ENCODE assay signal across 16 mouse cellular contexts in genomic region chr5:139799041-139799440, GRCm38 (mm10). TPM values are rescaled to one million over a fixed set of nuclear protein-coding genes. Genes with fewer than 3 reads are reported as not detected.
DNase-seq lines count a peak whose midpoint lies in the region; ATAC-seq lines count a peak whose summit lies in the region.
"Had no signal": no experiment of that assay in that cellular context is flagged by ENCODE, and none has a peak within 500 bp of the region (broad histone marks: within the 10 kb centered on the region; RNA-seq: fewer than 3 reads in every experiment).

No protein-coding gene starts in this region.

- H3K4me1 ChIP-seq in heart, embryonic 15.5 days (replicated peaks), result peaks cover 76% of the 10 kb centered on the region
- H3K4me1 ChIP-seq in forebrain, embryonic 16.5 days (replicated peaks; ENCODE audit: control insufficient read depth, insufficient read depth, low read length), result peaks cover 37% of the 10 kb centered on the region
- peaks cover 62% of the 10 kb centered on the region for H3K4me1 ChIP-seq in hindbrain, embryonic 12.5 days
- peaks cover 43% of the 10 kb centered on the region for H3K4me1 ChIP-seq in midbrain, embryonic 15.5 days

- no peak for ATAC-seq in heart, embryonic 15.5 days (replicated peaks; ENCODE audit: insufficient number of reproducible peaks, insufficient read depth, low FRiP score, low read depth)
- ATAC-seq in forebrain, embryonic 16.5 days, result no peak
- no peak for ATAC-seq in hindbrain, embryonic 12.5 days (ENCODE audit: low FRiP score)
- no peak for ATAC-seq in midbrain, embryonic 15.5 days (replicated peaks)
- ATAC-seq: intestine, postnatal 0 days; lung, postnatal 0 days had no signal

- 87% methylated on average over 9 of the region's 9 CpGs for WGBS in heart, embryonic 15.5 days
- WGBS in forebrain, embryonic 16.5 days, result 88% methylated on average over 9 of the region's 9 CpGs
- WGBS in hindbrain, embryonic 12.5 days, result 92% methylated on average over 9 of the region's 9 CpGs
- 89% methylated on average over 9 of the region's 9 CpGs for WGBS in midbrain, embryonic 15.5 days

- DNase-seq in heart, adult 9 months (ENCODE audit: low spot score in 2 of 2), result no peak
- DNase-seq in layer of hippocampus, adult 9-11 months, result no peak
- no peak for DNase-seq in cerebellum, adult 8-10 months
- DNase-seq: gastrocnemius, postnatal 14 days; kidney, postnatal 4 days; thymus, postnatal 25 days had no signal

- no peaks in the 10 kb centered on the region for H3K9me3 ChIP-seq in heart, embryonic 15.5 days (replicated peaks)
- H3K9me3 ChIP-seq in forebrain, embryonic 16.5 days (ENCODE audit: control insufficient read depth, low read length), result no peaks in the 10 kb centered on the region
- H3K9me3 ChIP-seq in hindbrain, embryonic 12.5 days (replicated peaks), result no peaks in the 10 kb centered on the region
- H3K9me3 ChIP-seq in midbrain, embryonic 15.5 days, result no peaks in the 10 kb centered on the region
- H3K9me3 ChIP-seq: embryonic facial prominence, embryonic 10.5 days; limb, embryonic 13.5 days had no signal

- H3K36me3 ChIP-seq in heart, embryonic 15.5 days, result peaks cover 33% of the 10 kb centered on the region
- peaks cover 3% of the 10 kb centered on the region; the same call in 1 of the 2 replicates for H3K36me3 ChIP-seq in forebrain, embryonic 16.5 days (ENCODE audit: control insufficient read depth, insufficient read depth)
- H3K36me3 ChIP-seq in hindbrain, embryonic 12.5 days, result peaks cover 24% of the 10 kb centered on the region
- H3K36me3 ChIP-seq in midbrain, embryonic 15.5 days (replicated peaks), result peaks cover 12% of the 10 kb centered on the region; the same call in 1 of the 2 replicates

- H3K27ac ChIP-seq in heart, embryonic 15.5 days, result peak overlapping the region; percentile 94; the same call in 1 of the 2 replicates
- H3K27ac ChIP-seq in forebrain, embryonic 16.5 days (ENCODE audit: low read length), result no peak overlapping the region
- H3K27ac ChIP-seq in hindbrain, embryonic 12.5 days, result 0 out of 2 replicates have a peak overlapping the region, but pooled peaks have one; percentile 23
- H3K27ac ChIP-seq in midbrain, embryonic 15.5 days, result peak overlapping the region; percentile 95; the same call in 1 of the 2 replicates

- no peaks in the 10 kb centered on the region for H3K27me3 ChIP-seq in heart, embryonic 15.5 days
- no peaks in the 10 kb centered on the region for H3K27me3 ChIP-seq in forebrain, embryonic 16.5 days (replicated peaks; ENCODE audit: control insufficient read depth, insufficient read depth, low read length)
- H3K27me3 ChIP-seq in hindbrain, embryonic 12.5 days, result peaks cover 55% of the 10 kb centered on the region
- H3K27me3 ChIP-seq in midbrain, embryonic 15.5 days (replicated peaks), result no peaks in the 10 kb centered on the region
- H3K27me3 ChIP-seq: limb, embryonic 13.5 days had no signal

- H3K9ac ChIP-seq in heart, embryonic 15.5 days, result no peak overlapping the region
- H3K9ac ChIP-seq in forebrain, embryonic 16.5 days (replicated peaks; ENCODE audit: low read depth, low read length), result no peak overlapping the region; the same call in 1 of the 2 replicates
- H3K9ac ChIP-seq in hindbrain, embryonic 12.5 days, result peak overlapping the region; percentile 56; the same call in 1 of the 2 replicates
- peak overlapping the region; percentile 59; the same call in 1 of the 2 replicates for H3K9ac ChIP-seq in midbrain, embryonic 15.5 days
- H3K9ac ChIP-seq: limb, embryonic 13.5 days had no signal

- H3K4me3 ChIP-seq in heart, embryonic 15.5 days, result no peak overlapping the region
- no peak overlapping the region for H3K4me3 ChIP-seq in forebrain, embryonic 16.5 days (replicated peaks; ENCODE audit: low read length)
- H3K4me3 ChIP-seq in hindbrain, embryonic 12.5 days, result no peak overlapping the region
- H3K4me3 ChIP-seq in midbrain, embryonic 15.5 days, result no peak overlapping the region; the same call in 1 of the 2 replicates
- H3K4me3 ChIP-seq: limb, embryonic 13.5 days had no signal

- no peak overlapping the region for H3K4me2 ChIP-seq in heart, embryonic 15.5 days
- H3K4me2 ChIP-seq in forebrain, embryonic 16.5 days (ENCODE audit: low read length), result peak overlapping the region; percentile 79
- H3K4me2 ChIP-seq in hindbrain, embryonic 12.5 days (replicated peaks), result peak overlapping the region; percentile 57; the same call in 1 of the 2 replicates
- peak overlapping the region; percentile 85 for H3K4me2 ChIP-seq in midbrain, embryonic 15.5 days
- H3K4me2 ChIP-seq: limb, embryonic 13.5 days had no signal

RNA-seq across cellular contexts. Expression of gene Mafk, which starts 7.7 kb away (rescaled TPM):
- polyA plus RNA-seq in heart, embryonic 15.5 days (2015; fragmentation: Nextera tagmentation; extraction: Ambion mirVana), result 19.1 and 23.0 TPM in 2 replicates
- polyA plus RNA-seq in forebrain, embryonic 16.5 days (2015; fragmentation: Nextera tagmentation; extraction: Ambion mirVana), result 22.6 and 23.1 TPM in 2 replicates
- 11.4 and 12.0 TPM in 2 replicates for polyA plus RNA-seq in hindbrain, embryonic 12.5 days (2016; fragmentation: Nextera tagmentation; extraction: Ambion mirVana)
- polyA plus RNA-seq in midbrain, embryonic 15.5 days (2015; fragmentation: Nextera tagmentation; extraction: Ambion mirVana), result 18.2 and 18.8 TPM in 2 replicates

RNA-seq across cellular contexts. Expression of gene Tmem184a, which starts 20.7 kb away (rescaled TPM):
- 0.18 and 1.9 TPM in 2 replicates for polyA plus RNA-seq in heart, embryonic 15.5 days (2015; fragmentation: Nextera tagmentation; extraction: Ambion mirVana)
- 0.11 and 0.29 TPM in 2 replicates for polyA plus RNA-seq in forebrain, embryonic 16.5 days (2015; fragmentation: Nextera tagmentation; extraction: Ambion mirVana)
- 0.43 and 1.4 TPM in 2 replicates for polyA plus RNA-seq in hindbrain, embryonic 12.5 days (2016; fragmentation: Nextera tagmentation; extraction: Ambion mirVana)
- polyA plus RNA-seq in midbrain, embryonic 15.5 days (2015; fragmentation: Nextera tagmentation; extraction: Ambion mirVana), result 0.14 and 0.30 TPM in 2 replicates

RNA-seq across cellular contexts. Expression of gene Ints1, which starts 23.6 kb away (rescaled TPM):
- 12.6 and 20.6 TPM in 2 replicates for polyA plus RNA-seq in heart, embryonic 15.5 days (2015; fragmentation: Nextera tagmentation; extraction: Ambion mirVana)
- 26.7 and 32.3 TPM in 2 replicates for polyA plus RNA-seq in forebrain, embryonic 16.5 days (2015; fragmentation: Nextera tagmentation; extraction: Ambion mirVana)
- polyA plus RNA-seq in hindbrain, embryonic 12.5 days (2016; fragmentation: Nextera tagmentation; extraction: Ambion mirVana), result 32.8 and 37.7 TPM in 2 replicates
- polyA plus RNA-seq in midbrain, embryonic 15.5 days (2015; fragmentation: Nextera tagmentation; extraction: Ambion mirVana), result 32.8 and 34.3 TPM in 2 replicates

RNA-seq across cellular contexts. Expression of gene Gm26938, which starts 27.2 kb away (rescaled TPM):
- polyA plus RNA-seq in heart, embryonic 15.5 days (2015; fragmentation: Nextera tagmentation; extraction: Ambion mirVana), result not detected in 2 replicates
- polyA plus RNA-seq in forebrain, embryonic 16.5 days (2015; fragmentation: Nextera tagmentation; extraction: Ambion mirVana), result not detected in 2 replicates
- not detected in 2 replicates for polyA plus RNA-seq in hindbrain, embryonic 12.5 days (2016; fragmentation: Nextera tagmentation; extraction: Ambion mirVana)
- not detected in 2 replicates for polyA plus RNA-seq in midbrain, embryonic 15.5 days (2015; fragmentation: Nextera tagmentation; extraction: Ambion mirVana)
- polyA plus RNA-seq: brain, embryonic 14.5 days; embryonic facial prominence, embryonic 10.5 days; intestine, postnatal 0 days; limb, embryonic 13.5 days; lung, postnatal 0 days; stomach, embryonic 16.5 days had no signal

RNA-seq across cellular contexts. Expression of gene Psmg3, which starts 27.6 kb away (rescaled TPM):
- 33.2 and 39.2 TPM in 2 replicates for polyA plus RNA-seq in heart, embryonic 15.5 days (2015; fragmentation: Nextera tagmentation; extraction: Ambion mirVana)
- polyA plus RNA-seq in forebrain, embryonic 16.5 days (2015; fragmentation: Nextera tagmentation; extraction: Ambion mirVana), result 75.0 and 90.0 TPM in 2 replicates
- polyA plus RNA-seq in hindbrain, embryonic 12.5 days (2016; fragmentation: Nextera tagmentation; extraction: Ambion mirVana), result 55.8 and 66.6 TPM in 2 replicates
- polyA plus RNA-seq in midbrain, embryonic 15.5 days (2015; fragmentation: Nextera tagmentation; extraction: Ambion mirVana), result 74.0 and 78.2 TPM in 2 replicates

Comparison
In these comparisons a context has a peak if more than half of its experiments do, and no peak if none do; other contexts are left out.
1. H3K9ac ChIP-seq: peak in hindbrain, embryonic 12.5 days (single experiment) and midbrain, embryonic 15.5 days (single experiment); none in heart, embryonic 15.5 days (single experiment) and forebrain, embryonic 16.5 days (single experiment).